Mouse (Mus musculus): ENCODE data around the gene Cd300a. TPM values are rescaled to one million over a fixed set of nuclear protein-coding genes. Genes with fewer than 3 reads are reported as not detected.

The Cd300a gene
- under 1 TPM; 0.59 to 0.81 TPM for total RNA-seq (2021)
- long read RNA-seq, experiment 1, full-length matches to known transcripts = 1 of 1 reads
- long read RNA-seq, experiment 1, partial matches to known transcripts = 0 of 1 reads
- long read RNA-seq, experiment 1, other reads (novel, unspliced or antisense) = 0 of 1 reads
- long read RNA-seq, experiment 2, partial matches to known transcripts = 0 of 1 reads
- long read RNA-seq, experiment 2, other reads (novel, unspliced or antisense) = 1 of 1 reads

DNA sequence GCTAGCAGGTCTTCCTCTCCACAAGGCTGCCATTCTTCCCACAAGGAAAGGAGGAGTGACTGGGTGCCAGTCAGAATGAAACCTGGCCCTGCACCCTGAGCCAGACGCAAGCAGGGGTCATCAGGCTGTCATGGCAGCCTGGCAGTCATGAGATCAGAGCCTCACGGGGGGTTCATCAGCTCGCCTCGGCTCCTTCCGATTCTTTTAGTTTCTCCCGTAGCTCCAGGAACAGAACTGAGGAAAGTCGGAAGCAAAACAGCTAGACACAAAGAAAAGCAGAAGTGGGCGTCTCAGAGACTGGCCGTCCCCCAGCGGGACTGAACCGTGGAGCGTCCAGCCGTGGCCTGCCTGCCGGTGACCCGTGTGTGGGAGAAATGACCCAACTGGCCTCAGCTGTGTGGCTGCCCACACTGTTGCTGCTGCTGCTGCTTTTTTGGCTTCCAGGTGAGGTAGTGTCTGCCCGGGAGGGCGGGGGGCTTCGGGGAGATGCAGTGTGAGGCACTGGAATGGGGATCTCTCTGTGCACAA is at the start of gene Cd300a:
Gene Cd300a (plus strand): TSS at position 51 of the 528 bp plus-strand sequence.
- DNase-seq (ENCODE audit: low spot score) = no peak

GRCm38 (mm10) chr11:114843818-114844463 is 45.9 kb upstream of the Cd300a start:
- DNase-seq (ENCODE audit: low spot score) = peak; percentile 83

DNA sequence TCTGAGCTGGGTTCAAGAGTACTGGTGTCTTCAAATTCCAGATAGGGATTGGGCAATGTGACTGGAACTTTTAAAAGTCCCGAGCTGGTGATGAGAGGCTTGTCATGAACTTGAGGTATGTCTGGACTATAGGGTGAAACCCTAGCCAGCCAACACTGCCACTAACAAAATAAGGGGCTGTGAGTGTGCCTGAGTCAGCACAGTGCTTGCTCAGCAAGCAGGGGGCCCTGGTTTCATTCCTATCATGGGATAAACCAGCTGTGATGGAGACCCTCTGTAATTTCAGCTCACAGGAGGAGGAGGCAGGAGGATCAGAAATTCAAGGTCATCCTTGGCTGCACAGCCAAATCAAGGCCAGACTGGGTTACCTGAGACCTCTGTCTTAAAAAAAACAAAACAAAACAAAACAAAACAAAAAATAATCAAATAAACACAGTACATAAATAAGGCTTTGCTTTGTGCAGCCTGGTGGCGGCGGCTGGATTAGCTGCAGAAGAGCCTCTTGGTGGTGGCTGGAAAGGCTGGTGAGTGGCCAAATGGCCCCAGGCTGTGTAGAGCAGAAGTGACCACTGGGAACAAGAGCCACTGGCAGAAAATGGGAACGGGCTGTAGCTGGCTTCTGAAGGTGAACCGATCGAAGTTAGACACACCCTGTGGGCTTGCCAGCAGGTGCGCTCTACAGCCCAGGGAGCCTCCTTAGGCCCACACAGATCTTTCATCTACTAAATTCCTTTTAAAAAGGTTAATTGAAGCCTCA is 45.2 kb upstream of the Cd300a start:
- DNase-seq (ENCODE audit: low spot score) = no peak

DNA sequence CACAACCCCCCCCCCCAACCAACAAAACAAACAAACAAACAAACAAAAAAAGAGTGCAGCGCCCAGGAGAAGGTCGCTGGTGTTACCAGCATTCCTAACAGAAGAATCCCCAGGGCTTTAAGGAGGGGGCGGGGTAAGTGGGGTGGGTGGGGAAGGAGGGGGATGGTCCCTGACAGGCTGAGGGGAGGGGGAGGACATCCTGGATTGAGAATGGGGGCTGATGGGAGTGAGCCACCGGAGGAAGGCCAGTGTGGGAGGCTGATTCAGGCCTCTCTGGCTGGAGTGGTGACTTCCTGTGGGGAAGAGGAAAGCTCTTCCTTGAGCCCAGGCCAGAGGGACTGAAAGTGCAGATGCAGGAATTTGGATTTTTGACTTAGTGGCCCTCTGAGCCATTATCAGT is 43.5 kb upstream of the Cd300a start:
- no peak for DNase-seq (ENCODE audit: low spot score)

- DNase-seq (ENCODE audit: low spot score) = no peak
These were observed 42.8 kb upstream of the Cd300a start for GRCm38 (mm10) chr11:114847008-114847407.

DNA sequence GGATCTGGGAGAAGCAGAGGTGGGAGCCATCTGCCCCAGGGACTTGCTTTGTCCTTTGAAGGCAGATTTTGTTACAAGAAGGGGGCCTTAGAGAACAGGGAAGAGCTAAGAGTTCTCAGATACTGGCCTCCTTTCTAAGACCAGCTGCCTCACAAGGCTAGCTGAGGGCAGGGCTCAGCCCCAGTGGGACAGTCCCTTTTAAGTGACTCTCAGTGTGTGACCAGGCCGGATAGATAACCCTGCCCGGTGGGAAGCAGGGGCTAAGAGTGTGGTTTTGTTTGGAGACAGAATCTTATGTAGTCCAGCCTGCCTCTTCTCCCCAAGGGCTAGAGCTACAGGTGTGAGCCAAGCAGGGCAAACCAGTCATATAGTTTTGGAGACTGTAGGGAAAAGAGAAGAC is 40.3 kb upstream of the Cd300a start:
- no peak for DNase-seq (ENCODE audit: low spot score)

GRCm38 (mm10) chr11:114850066-114850451 is 39.8 kb upstream of the Cd300a start:
- no peak for DNase-seq (ENCODE audit: low spot score)

DNA sequence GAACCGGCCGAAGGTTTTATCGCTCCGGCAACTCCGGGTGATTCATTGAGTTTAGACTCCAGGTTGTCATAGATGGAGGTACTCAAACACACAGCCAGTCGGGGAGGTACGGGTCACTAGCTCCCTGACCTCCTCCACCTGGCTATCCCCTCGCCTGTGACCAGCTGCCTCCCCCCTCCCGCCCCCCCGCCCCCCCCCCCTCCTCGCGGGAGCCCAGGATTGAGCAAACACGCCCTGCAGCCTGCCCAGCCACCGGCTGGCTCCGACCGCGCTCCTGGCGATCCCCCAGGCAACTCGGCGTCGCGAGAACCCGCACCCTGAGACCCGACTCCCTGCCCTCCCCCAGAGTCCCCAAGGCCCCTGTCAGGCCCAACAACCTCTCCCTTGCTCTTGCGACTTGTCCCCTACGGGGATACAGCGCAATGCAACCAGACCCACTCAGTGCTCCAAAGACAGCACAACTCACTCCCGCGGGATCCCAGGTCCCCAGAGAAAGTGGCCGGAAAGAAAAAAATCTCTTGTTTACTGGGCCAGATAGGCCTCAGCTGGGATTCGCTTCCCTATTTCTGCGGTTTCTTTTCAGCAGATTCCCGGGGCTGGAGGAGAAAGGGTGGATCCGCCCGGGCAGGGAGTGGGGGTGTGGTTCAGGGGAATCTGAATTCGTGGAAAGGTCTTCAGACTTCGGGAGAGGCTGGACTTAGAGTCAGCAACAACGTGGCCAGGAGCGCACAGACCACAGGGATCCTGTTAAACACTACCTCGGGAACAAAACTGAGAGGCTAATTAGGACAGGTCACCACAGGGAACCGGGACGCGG is 39.2 kb upstream of the Cd300a start, which contains the start of gene Gprc5c:
Gene Gprc5c (plus strand): TSS at position 701 of the 817 bp plus-strand sequence.
- DNase-seq (ENCODE audit: low spot score) = peak; percentile 57

- DNase-seq (ENCODE audit: low spot score) = peak; percentile 40
These were observed 38.6 kb upstream of the Cd300a start for GRCm38 (mm10) chr11:114851269-114851607.

GRCm38 (mm10) chr11:114851608-114852310 is 38.1 kb upstream of the Cd300a start:
- DNase-seq (ENCODE audit: low spot score) = peak; percentile 69

DNA sequence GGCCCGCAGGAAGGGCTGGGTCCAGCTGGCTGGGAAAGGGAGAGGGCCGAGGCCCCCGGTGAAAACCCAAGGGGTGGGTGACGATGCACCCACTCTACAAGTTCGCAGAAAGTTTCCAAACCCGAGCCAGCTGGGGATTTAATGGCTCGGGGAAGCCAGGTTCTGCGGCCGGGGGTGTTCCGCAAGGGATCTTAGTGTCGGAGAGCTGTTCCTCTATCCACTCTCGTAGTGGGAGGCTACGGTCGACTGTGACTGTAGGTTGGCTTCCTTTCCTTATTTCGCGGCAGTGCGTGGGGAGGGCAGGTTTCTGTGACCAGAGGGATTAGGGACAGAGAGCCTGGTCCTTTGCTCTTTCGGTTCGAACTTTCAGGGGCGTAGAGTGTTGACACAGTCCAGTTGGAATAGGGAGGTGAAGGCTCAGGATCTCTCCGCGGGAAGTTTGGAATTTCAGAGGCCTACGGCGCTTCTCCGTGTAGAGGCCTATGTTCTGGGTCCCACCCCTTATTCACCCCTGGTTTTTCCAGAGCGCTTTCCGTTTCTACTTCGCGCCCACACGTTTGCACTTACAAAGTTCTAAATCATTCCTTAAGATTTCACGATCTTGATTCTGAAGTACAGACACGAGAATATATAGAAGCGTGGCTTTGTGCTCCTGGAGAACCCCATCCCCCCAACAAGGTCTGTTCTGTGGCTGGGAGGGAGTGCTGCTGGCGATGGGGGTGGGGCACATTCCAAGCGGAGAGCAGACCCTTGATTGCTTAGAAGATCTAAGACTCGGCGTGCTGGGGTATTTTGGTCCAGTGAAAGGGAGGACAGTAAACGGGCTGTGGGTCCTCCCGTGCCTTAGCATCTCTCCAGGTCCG is 37.3 kb upstream of the Cd300a start:
- DNase-seq (ENCODE audit: low spot score) = no peak

GRCm38 (mm10) chr11:114853174-114853838 is 36.5 kb upstream of the Cd300a start:
- DNase-seq (ENCODE audit: low spot score) = no peak

DNA sequence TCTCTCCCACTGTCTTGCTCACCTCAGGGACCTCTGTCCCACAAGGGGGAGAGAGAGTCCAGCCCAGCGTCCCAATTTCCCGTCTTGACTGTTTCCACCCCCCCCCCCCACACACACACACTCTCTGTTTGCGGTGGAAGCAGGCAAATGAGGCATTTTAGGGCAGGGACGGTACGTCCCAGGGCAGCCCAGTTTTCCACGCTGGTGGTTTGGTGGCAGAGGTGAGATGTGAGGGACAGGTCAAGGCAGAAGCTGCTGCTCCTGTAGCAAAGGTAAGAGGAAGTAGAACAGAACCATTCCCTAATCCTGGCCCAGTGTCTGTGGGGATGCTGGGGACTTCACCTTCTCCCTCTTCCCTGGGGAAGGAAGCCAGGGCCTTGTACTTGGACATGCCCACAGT is 35.3 kb upstream of the Cd300a start:
- DNase-seq (ENCODE audit: low spot score) = no peak

DNA sequence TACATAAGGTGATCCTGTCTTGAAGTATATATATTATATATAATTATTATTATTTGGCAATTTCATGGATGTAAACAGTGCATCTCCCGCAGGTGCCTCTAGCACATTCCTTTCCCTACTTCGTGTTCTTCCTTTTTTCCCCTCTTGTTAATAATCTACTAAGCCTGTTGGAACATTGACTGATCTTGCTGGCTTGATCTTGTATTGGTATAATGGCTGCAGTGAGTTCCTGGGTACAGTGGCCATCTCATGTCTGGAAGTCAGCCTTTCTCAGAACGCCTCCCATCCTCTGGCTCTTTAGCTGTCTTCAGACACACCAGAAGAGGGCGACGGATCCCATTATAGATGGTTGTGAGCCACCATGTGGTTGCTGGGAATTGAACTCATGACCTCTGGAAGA is 33.7 kb upstream of the Cd300a start:
- DNase-seq (ENCODE audit: low spot score) = no peak

- no peak for DNase-seq (ENCODE audit: low spot score)
These were observed 31.2 kb upstream of the Cd300a start for GRCm38 (mm10) chr11:114858641-114859040.

DNA sequence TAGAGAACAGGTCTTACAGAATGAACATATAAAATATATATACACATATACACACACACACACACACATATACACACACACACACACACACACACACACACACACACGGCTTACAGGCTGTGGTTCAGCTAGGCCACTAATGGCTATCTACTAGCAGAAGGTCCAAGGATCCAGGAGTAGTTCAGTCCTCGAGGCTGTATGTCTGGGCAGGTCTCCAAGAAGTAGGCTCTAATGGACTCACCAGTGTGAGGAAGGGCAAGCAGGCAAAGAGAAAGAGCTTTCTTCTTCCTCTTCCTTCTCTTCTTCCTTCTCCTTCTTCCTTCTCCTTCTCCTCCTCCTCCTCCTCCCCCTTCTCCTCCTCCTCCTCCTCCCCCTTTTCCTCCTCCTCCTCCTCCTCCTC is 28.8 kb upstream of the Cd300a start:
- no peak for DNase-seq (ENCODE audit: low spot score)

DNA sequence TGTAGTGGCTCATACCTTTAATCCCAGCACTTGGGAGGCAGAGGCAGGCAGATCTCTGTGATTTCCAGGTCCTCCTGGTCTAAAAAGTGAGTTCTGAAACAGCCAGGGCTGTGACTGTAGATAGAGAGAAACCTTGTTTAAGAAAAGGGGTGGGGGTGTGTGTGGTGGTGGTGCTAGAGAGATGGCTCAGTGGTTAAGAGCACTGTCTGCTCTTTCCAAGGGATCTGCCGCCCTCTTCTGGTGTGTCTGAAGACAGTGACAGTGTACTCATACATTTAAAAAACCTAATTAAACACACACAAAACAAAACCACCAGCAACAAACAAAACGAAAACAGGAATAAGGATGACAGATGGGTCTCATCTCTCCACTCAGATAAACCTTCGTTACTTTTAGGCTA is 27.2 kb upstream of the Cd300a start:
- no peak for DNase-seq (ENCODE audit: low spot score)

DNA sequence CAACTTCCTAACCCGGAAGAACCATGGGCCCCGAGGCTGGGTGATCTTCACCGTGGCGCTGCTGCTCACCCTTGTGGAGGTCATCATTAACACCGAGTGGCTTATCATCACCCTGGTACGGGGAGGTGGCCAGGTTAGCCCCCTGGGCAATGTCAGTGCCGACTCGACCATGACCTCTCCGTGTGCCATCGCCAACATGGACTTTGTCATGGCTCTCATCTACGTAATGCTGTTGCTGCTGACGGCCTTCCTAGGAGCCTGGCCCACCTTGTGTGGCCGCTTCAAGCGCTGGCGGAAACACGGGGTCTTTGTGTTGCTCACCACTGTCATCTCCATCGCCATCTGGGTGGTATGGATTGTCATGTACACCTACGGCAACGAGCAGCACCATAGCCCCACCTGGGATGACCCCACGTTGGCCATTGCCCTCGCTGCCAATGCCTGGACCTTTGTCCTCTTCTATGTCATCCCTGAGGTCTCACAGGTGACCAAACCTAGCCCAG is 25.9 kb upstream of the Cd300a start:
- DNase-seq (ENCODE audit: low spot score) = no peak

DNA sequence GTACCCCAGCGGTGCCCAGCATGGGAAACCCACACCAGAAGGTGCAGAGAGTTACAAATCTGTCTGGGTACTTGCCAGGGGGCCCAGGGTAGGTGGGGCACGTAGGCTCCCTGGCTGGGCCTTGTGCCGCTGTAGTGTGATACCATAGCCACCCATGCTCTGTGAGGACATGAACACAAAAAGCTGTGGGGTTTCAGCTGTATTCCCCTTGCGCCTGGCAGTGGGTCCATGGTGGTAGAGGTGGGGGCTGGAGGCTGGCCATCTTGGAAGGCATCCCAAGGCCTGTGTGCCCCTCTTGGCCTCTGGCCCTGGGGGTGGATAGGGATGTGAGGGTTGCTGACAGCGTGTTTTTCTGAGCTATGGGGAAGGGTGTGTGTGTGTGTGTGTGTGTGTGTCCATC is 23.8 kb upstream of the Cd300a start:
- peak; percentile 61 for DNase-seq (ENCODE audit: low spot score)
